ENCODE assay signal across 7 mouse cellular contexts in genomic region chr14:78676457-78676856, GRCm38 (mm10). TPM values are rescaled to one million over a fixed set of nuclear protein-coding genes. Genes with fewer than 3 reads are reported as not detected.
DNase-seq lines count a peak whose midpoint lies in the region; TF ChIP-seq lines count a peak whose summit lies in the region.

No protein-coding gene starts in this region.

- H3K4me3 ChIP-seq in layer of hippocampus, adult 2 months = no peak overlapping the region
- no peak overlapping the region for H3K4me3 ChIP-seq in CH12.LX (replicated peaks in 1 of 3; ENCODE audit: low read depth in 2 of 3, low read length in 2 of 3, poor library complexity in 1 of 3)
- no peak overlapping the region for H3K4me3 ChIP-seq in bone marrow, adult 2 months (replicated peaks; ENCODE audit: control insufficient read depth, low read depth, low read length)

- peaks cover 6 to 38% of the 10 kb centered on the region in 2 experiments; a peak in 3 of 4 replicates for H3K4me1 ChIP-seq in CH12.LX (ENCODE audit: control insufficient read depth in 1 of 2, insufficient read depth in 2 of 2)
- peaks cover 3% of the 10 kb centered on the region; the same call in 1 of the 2 replicates for H3K4me1 ChIP-seq in bone marrow, adult 2 months (ENCODE audit: control insufficient read depth, insufficient read depth, low read length)

- H3K9ac ChIP-seq in CH12.LX (ENCODE audit: insufficient read depth, low read depth) = no peak overlapping the region

- no peak overlapping the region for H3K4me2 ChIP-seq in CH12.LX (ENCODE audit: insufficient read depth, low read depth, poor library complexity, severe bottlenecking)

- DNase-seq in gastrocnemius, adult 18-20 months (ENCODE audit: low spot score) = peak; percentile 12
- no peak for DNase-seq in gastrocnemius, postnatal 4 days (ENCODE audit: low spot score in 2 of 2)
- DNase-seq in layer of hippocampus, adult 2 months (ENCODE audit: low spot score in 2 of 2) = no peak
- DNase-seq in layer of hippocampus, postnatal 10 days (ENCODE audit: low spot score in 2 of 2) = no peak
- peak; percentile 29 for DNase-seq in CH12.LX (ENCODE audit: extremely low read depth)
- no peak for DNase-seq in thymus, postnatal 25 days

- TF ChIP-seq RAD21 in CH12.LX (IDR thresholded peaks at IDR 0.05; ENCODE audit: low read depth, low read length) = peak; percentile 84

- peak; percentile 69 for TF ChIP-seq CTCF in layer of hippocampus, adult 2 months (conservative IDR thresholded peaks at IDR 0.05)
- peak in 1 of 2 experiments; percentile 75; a peak in 2 of 4 replicates for TF ChIP-seq CTCF in CH12.LX (conservative IDR thresholded peaks at IDR 0.05 in 1 of 2, IDR thresholded peaks at IDR 0.05 in 1 of 2; ENCODE audit: low read depth in 2 of 2, low read length in 2 of 2)
- TF ChIP-seq CTCF in bone marrow, adult 2 months (IDR thresholded peaks at IDR 0.05; ENCODE audit: control insufficient read depth, insufficient read depth, low read length) = peak; percentile 35

- no peak for TF ChIP-seq POLR2A in CH12.LX (IDR thresholded peaks at IDR 0.05; ENCODE audit: low read depth, low read length)
- TF ChIP-seq POLR2A in bone marrow, adult 2 months (IDR thresholded peaks at IDR 0.05; ENCODE audit: borderline replicate concordance, control insufficient read depth, low read depth, low read length) = no peak

- dilution Hi-C loops in CH12.LX (cut with MboI; ENCODE audit: extremely low pct_ligation_motif_present, extremely low pct_unique_long_range_greater_than_20kb, low sequenced_read_pairs) = no loop called here

- in situ Hi-C loops in CH12.LX (cut with MboI; ENCODE audit: low pct_ligation_motif_present, low pct_unique_long_range_greater_than_20kb, low sequenced_read_pairs) = loop anchor here (5.0 to 10.0 kb wide), 4 partner anchors 171 to 431 kb away; partner anchors contain the start of gene Vwa8

- no peaks in the 10 kb centered on the region for H3K79me2 ChIP-seq in CH12.LX (replicated peaks; ENCODE audit: control insufficient read depth, extremely low read depth, insufficient read depth, poor library complexity, severe bottlenecking)

- TF ChIP-seq EP300 in CH12.LX (IDR thresholded peaks at IDR 0.05; ENCODE audit: low read length) = no peak

- H3K36me3 ChIP-seq in CH12.LX (replicated peaks in 1 of 2; ENCODE audit: control insufficient read depth in 1 of 2, insufficient read depth in 1 of 2, low read length in 1 of 2) = no peaks in the 10 kb centered on the region

- H3K9me3 ChIP-seq in CH12.LX (replicated peaks; ENCODE audit: low read length) = no peaks in the 10 kb centered on the region

- H3K27ac ChIP-seq in layer of hippocampus, adult 2 months = no peak overlapping the region; the same call in 1 of the 2 replicates
- H3K27ac ChIP-seq in CH12.LX (ENCODE audit: insufficient read depth, low read depth) = no peak overlapping the region
- H3K27ac ChIP-seq in bone marrow, adult 2 months (ENCODE audit: control insufficient read depth, insufficient read depth, low read depth, low read length, poor library complexity) = no peak overlapping the region

- H3K27me3 ChIP-seq in CH12.LX (replicated peaks) = no peaks in the 10 kb centered on the region

- 60% methylated on average over 6 of the region's 6 CpGs for WGBS in bone marrow, adult 2 months

TF ChIP-seq in CH12.LX, 34 proteins besides CTCF, POLR2A, EP300 and RAD21:
- TF ChIP-seq BHLHE40 (IDR thresholded peaks at IDR 0.05; ENCODE audit: low read depth, low read length) = 0 out of 2 replicates have a peak, but pooled peaks have one; percentile 18
- TF ChIP-seq USF1 (IDR thresholded peaks at IDR 0.05; ENCODE audit: low read depth, low read length) = no peak
- no peak for TF ChIP-seq JUN (IDR thresholded peaks at IDR 0.05; ENCODE audit: insufficient read depth, low read depth, low read length)
- peak; percentile 88 for TF ChIP-seq SMC3 (IDR thresholded peaks at IDR 0.05; ENCODE audit: low read depth, low read length)
- no peak for TF ChIP-seq IRF4 (IDR thresholded peaks at IDR 0.05; ENCODE audit: low read depth, low read length)
- peak; percentile 70 for TF ChIP-seq ZC3H11A (IDR thresholded peaks at IDR 0.05; ENCODE audit: low read depth, low read length)
- no peak for TF ChIP-seq E2F4 (IDR thresholded peaks at IDR 0.05; ENCODE audit: insufficient replicate concordance, low read depth, low read length)

RNA-seq across cellular contexts. Expression of gene Dgkh, which starts 56.1 kb away (rescaled TPM):
- 1 to 10 TPM; 2.1 to 3.1 TPM for total RNA-seq in gastrocnemius, adult 18-20 months (2021)
- total RNA-seq in gastrocnemius, postnatal 4 days (2021) = 1 to 10 TPM; 8.6 to 8.9 TPM
- 100 to 1,000 TPM; 110 to 123 TPM for total RNA-seq in layer of hippocampus, adult 2 months (2021)
- total RNA-seq in layer of hippocampus, postnatal 10 days (2021) = 10 to 100 TPM; 62.3 to 63.5 TPM
- total RNA-seq in CH12.LX (2012; rRNA removed) = 2.4 and 2.7 TPM in 2 replicates
- total RNA-seq in CH12.LX (2014; rRNA removed) = 0.83 and 1.1 TPM in 2 replicates
- 2.9 and 3.3 TPM in 2 replicates for polyA plus RNA-seq in CH12.LX (2012; ENCODE audit: insufficient read length, low read depth)
- polyA plus RNA-seq in bone marrow, adult 2 months (2011; ENCODE audit: insufficient read depth, insufficient read length, low replicate concordance, missing spikeins) = 1.0 and 6.9 TPM in 2 replicates

Comparison
In these comparisons a context has a peak if more than half of its experiments do, and no peak if none do; other contexts are left out.
1. DNase-seq: peak in gastrocnemius, adult 18-20 months (single experiment) and CH12.LX (single experiment); none in gastrocnemius, postnatal 4 days (0 of 2), layer of hippocampus, adult 2 months (0 of 2), layer of hippocampus, postnatal 10 days (0 of 2) and thymus, postnatal 25 days (single experiment).
2. RNA of gene Dgkh, which starts 56.1 kb away (total RNA-seq): 110 to 123 TPM in layer of hippocampus, adult 2 months and 62.3 to 63.5 TPM in layer of hippocampus, postnatal 10 days; 8.6 to 8.9 TPM in gastrocnemius, postnatal 4 days, 2.1 to 3.1 TPM in gastrocnemius, adult 18-20 months and 0.83 to 2.7 TPM in CH12.LX; every median in the first group is over 4 times any median in the second.